Mouse (Mus musculus): ENCODE results near the gene Vsnl1. TPM values are rescaled to one million over a fixed set of nuclear protein-coding genes. Genes with fewer than 3 reads are reported as not detected.

Gene Vsnl1
- polyA plus RNA-seq, 1 experiment from 2014 or later, result 5.9 TPM

DNA sequence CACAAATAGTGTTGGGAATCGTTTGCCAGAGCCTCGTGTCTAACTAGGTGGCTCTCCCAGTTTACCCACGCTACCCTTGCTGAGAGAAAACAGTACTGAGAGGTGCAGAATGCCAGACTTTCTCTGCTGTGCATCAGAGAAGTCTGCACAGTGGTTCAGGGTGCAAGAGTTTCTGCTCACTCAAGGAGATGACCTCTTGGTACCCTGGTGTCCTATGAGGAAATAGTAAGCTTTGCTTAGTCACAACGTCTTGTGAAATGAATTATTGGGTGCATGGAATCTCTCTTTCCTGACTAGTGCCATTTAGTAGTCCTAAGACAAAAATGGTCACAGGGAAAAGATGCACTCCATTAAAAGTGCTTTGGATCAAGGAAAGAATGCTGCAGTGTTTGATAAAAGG lies 111.9 kb downstream of the Vsnl1 start:
- Histone ChIP-seq H3K9ac (ENCODE audit: low read depth, low read length) (no peak overlapping the region), H3K4me2 (no peak overlapping the region), H3K27ac (ENCODE audit: low read depth, low read length) (no peak overlapping the region), H3K9me3 (ENCODE audit: control insufficient read depth, low read length) (no peaks in the 10 kb centered on the region), H3K4me3 (ENCODE audit: low read depth, low read length) (no peak overlapping the region), H3K36me3 (ENCODE audit: control insufficient read depth, insufficient read depth, low read length) (no peaks in the 10 kb centered on the region), H3K4me1 (replicated peaks; ENCODE audit: control insufficient read depth, insufficient read depth, low read length) (no peaks in the 10 kb centered on the region), H3K27me3 (replicated peaks; ENCODE audit: control insufficient read depth, insufficient read depth, low read length) (no peaks in the 10 kb centered on the region)
- ATAC-seq (replicated peaks; ENCODE audit: low FRiP score) (no peak), DNase-seq (ENCODE audit: low spot score) (no peak)
- 48% methylated on average over 4 of the region's 4 CpGs for WGBS

GRCm38 (mm10) chr12:11317671-11318070 lies 118.7 kb downstream of the Vsnl1 start:
- ATAC-seq (replicated peaks; ENCODE audit: low FRiP score), result no peak
- H3K9ac ChIP-seq (ENCODE audit: low read depth, low read length), result no peak overlapping the region
- H3K36me3 ChIP-seq (ENCODE audit: control insufficient read depth, insufficient read depth, low read length), result peaks cover 17% of the 10 kb centered on the region
- no peak overlapping the region for H3K4me2 ChIP-seq
- H3K27ac ChIP-seq (ENCODE audit: low read depth, low read length), result no peak overlapping the region
- no peaks in the 10 kb centered on the region for H3K4me1 ChIP-seq (replicated peaks; ENCODE audit: control insufficient read depth, insufficient read depth, low read length)
- no peak overlapping the region for H3K4me3 ChIP-seq (ENCODE audit: low read depth, low read length)
- no peaks in the 10 kb centered on the region for H3K27me3 ChIP-seq (replicated peaks; ENCODE audit: control insufficient read depth, insufficient read depth, low read length)
- DNase-seq (ENCODE audit: low spot score), result no peak
- WGBS, result 65% methylated on average over 6 of the region's 6 CpGs
- no peaks in the 10 kb centered on the region for H3K9me3 ChIP-seq (ENCODE audit: control insufficient read depth, low read length)

DNA sequence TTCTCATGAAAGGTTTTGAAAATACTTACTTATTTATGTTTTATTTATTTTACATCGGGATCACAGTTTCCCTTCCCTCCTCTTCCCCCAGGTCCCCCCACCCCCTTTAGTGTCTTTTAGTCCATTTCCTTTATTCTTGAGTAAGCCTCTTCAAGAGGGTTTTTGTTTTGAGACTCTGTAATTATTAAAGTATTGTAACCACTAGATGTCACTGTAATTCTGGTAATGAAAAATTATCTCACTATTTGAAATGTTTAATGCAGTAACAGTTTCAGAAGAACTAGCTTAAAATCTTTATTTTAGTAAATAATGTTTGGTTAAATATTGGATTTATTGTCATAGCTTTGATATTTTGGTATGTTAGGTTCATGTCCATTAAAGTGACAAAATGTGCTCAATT lies 122.6 kb downstream of the Vsnl1 start:
- ATAC-seq (replicated peaks; ENCODE audit: low FRiP score), result no peak
- no peaks in the 10 kb centered on the region for H3K4me1 ChIP-seq (replicated peaks; ENCODE audit: control insufficient read depth, insufficient read depth, low read length)
- H3K9me3 ChIP-seq (ENCODE audit: control insufficient read depth, low read length), result no peaks in the 10 kb centered on the region
- H3K4me3 ChIP-seq (ENCODE audit: low read depth, low read length), result no peak overlapping the region
- no peaks in the 10 kb centered on the region for H3K27me3 ChIP-seq (replicated peaks; ENCODE audit: control insufficient read depth, insufficient read depth, low read length)
- no peak overlapping the region for H3K27ac ChIP-seq (ENCODE audit: low read depth, low read length)
- no peak for DNase-seq (ENCODE audit: low spot score)
- WGBS, result 68% methylated on average over 1 of the region's 1 CpGs
- no peak overlapping the region for H3K9ac ChIP-seq (ENCODE audit: low read depth, low read length)
- no peak overlapping the region for H3K4me2 ChIP-seq
- peaks cover 21% of the 10 kb centered on the region for H3K36me3 ChIP-seq (ENCODE audit: control insufficient read depth, insufficient read depth, low read length)

DNA sequence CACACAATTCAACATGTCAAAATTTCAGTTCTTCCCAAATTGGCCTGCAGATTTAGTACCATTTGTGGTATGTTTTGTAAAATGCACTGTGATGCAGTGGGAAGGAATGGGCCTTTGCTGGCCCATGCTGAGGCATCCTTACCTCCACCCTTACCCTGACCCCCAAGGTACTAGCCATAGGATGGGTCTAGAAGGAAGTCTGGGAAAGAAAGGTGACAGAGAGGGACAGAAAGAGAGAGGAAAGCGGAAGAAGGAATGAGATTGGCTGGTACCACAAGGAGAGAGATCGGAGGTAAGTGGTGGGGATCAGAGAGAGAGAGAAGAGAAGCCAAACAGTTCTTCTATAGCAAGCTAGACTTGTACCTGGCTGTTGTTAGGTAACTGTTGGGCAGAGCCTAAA lies 125.3 kb downstream of the Vsnl1 start:
- no peak overlapping the region for H3K4me2 ChIP-seq
- H3K9ac ChIP-seq (ENCODE audit: low read depth, low read length), result no peak overlapping the region
- no peak overlapping the region for H3K27ac ChIP-seq (ENCODE audit: low read depth, low read length)
- H3K36me3 ChIP-seq (ENCODE audit: control insufficient read depth, insufficient read depth, low read length), result peaks cover 23% of the 10 kb centered on the region; the same call in 1 of the 2 replicates
- DNase-seq (ENCODE audit: low spot score) (no peak), ATAC-seq (replicated peaks; ENCODE audit: low FRiP score) (no peak)
- WGBS, result 95% methylated on average over 2 of the region's 2 CpGs
- no peak overlapping the region for H3K4me3 ChIP-seq (ENCODE audit: low read depth, low read length)
- no peaks in the 10 kb centered on the region for H3K9me3 ChIP-seq (ENCODE audit: control insufficient read depth, low read length)
- no peaks in the 10 kb centered on the region for H3K4me1 ChIP-seq (replicated peaks; ENCODE audit: control insufficient read depth, insufficient read depth, low read length)
- no peaks in the 10 kb centered on the region for H3K27me3 ChIP-seq (replicated peaks; ENCODE audit: control insufficient read depth, insufficient read depth, low read length)

DNA sequence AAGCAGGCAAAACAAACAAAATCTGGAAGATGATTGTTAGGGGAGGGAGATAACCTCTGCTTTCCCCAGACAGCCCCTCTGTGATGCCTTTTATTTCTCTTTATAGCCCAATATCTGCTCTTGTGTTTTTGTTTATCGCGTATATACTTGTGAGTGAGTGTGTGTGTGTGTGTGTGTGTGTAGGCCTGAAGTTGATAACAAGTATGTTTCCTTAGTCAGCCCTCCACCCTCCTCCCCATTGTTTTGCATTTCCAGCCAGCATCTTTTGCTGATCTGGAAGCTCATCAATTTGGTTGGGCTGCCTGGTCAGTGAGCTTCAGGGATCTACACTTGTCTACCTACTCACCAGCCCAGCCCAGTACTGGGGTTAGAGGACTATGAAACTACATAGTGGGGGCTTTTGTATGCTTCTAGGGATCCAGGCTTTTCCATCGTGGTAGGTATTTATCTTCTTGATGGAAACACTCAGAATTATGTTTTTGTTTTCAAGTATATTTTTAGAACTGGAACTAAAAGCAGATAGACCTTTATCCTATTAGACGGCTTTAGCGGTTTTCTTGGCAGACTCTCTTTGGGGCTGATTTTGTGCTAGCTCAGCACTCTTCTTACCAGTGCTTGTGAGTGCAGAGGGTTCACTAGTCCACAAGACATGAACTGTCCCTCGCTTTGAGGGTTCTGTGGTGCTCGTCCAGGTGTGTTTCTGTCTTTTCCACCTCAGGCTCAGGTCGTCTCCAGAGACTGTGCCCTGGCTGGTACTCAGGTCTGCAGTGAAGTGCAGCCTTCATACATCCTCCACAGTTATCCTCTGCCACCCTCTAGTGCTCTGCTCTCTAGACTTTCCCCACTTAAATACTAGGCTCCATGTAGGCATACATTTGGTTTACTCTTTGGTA lies 129.4 kb downstream of the Vsnl1 start:
- Histone ChIP-seq H3K4me1 (replicated peaks; ENCODE audit: control insufficient read depth, insufficient read depth, low read length) (no peaks in the 10 kb centered on the region), H3K4me2 (no peak overlapping the region), H3K27me3 (replicated peaks; ENCODE audit: control insufficient read depth, insufficient read depth, low read length) (no peaks in the 10 kb centered on the region), H3K9ac (ENCODE audit: low read depth, low read length) (no peak overlapping the region), H3K4me3 (ENCODE audit: low read depth, low read length) (no peak overlapping the region), H3K9me3 (ENCODE audit: control insufficient read depth, low read length) (no peaks in the 10 kb centered on the region), H3K36me3 (ENCODE audit: control insufficient read depth, insufficient read depth, low read length) (peaks cover 21% of the 10 kb centered on the region; the same call in 1 of the 2 replicates), H3K27ac (ENCODE audit: low read depth, low read length) (no peak overlapping the region)
- DNase-seq (ENCODE audit: low spot score) (no peak), ATAC-seq (replicated peaks; ENCODE audit: low FRiP score) (no peak)
- WGBS, result 85% methylated on average over 8 of the region's 8 CpGs

DNA sequence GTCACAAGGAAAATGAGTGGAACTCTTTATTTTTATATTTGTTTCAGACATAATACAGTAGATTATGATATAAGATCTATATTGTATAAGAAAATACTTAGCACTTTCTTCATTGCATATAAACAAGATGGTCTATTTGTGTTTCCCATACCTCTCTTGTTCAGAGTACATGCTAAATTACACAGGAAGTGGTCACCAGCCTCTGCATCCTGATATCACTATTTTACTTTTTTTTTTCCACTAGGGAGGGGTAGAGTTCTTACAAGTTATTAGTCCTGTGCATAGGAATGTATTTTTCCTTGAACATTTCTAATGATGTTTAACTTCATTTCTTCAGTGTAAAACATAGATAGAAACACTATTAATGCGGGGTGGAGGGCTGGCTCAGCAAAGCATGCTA lies 135.6 kb downstream of the Vsnl1 start:
- no peak for DNase-seq (ENCODE audit: low spot score)
- Histone ChIP-seq H3K4me2 (no peak overlapping the region), H3K4me1 (replicated peaks; ENCODE audit: control insufficient read depth, insufficient read depth, low read length) (no peaks in the 10 kb centered on the region), H3K27me3 (replicated peaks; ENCODE audit: control insufficient read depth, insufficient read depth, low read length) (no peaks in the 10 kb centered on the region), H3K9me3 (ENCODE audit: control insufficient read depth, low read length) (no peaks in the 10 kb centered on the region), H3K4me3 (ENCODE audit: low read depth, low read length) (no peak overlapping the region), H3K9ac (ENCODE audit: low read depth, low read length) (no peak overlapping the region), H3K27ac (ENCODE audit: low read depth, low read length) (no peak overlapping the region), H3K36me3 (ENCODE audit: control insufficient read depth, insufficient read depth, low read length) (peaks cover 15% of the 10 kb centered on the region; the same call in 1 of the 2 replicates)
- ATAC-seq (replicated peaks; ENCODE audit: low FRiP score), result no peak
- WGBS, result 92% methylated on average over 1 of the region's 1 CpGs

GRCm38 (mm10) chr12:11286382-11286781 lies 150.0 kb downstream of the Vsnl1 start:
- ATAC-seq (replicated peaks; ENCODE audit: low FRiP score) (no peak), DNase-seq (ENCODE audit: low spot score) (no peak)
- Histone ChIP-seq H3K4me1 (replicated peaks; ENCODE audit: control insufficient read depth, insufficient read depth, low read length) (no peaks in the 10 kb centered on the region), H3K36me3 (ENCODE audit: control insufficient read depth, insufficient read depth, low read length) (peaks cover 19% of the 10 kb centered on the region; the same call in 1 of the 2 replicates), H3K4me2 (no peak overlapping the region), H3K9ac (ENCODE audit: low read depth, low read length) (no peak overlapping the region), H3K4me3 (ENCODE audit: low read depth, low read length) (no peak overlapping the region), H3K9me3 (ENCODE audit: control insufficient read depth, low read length) (no peaks in the 10 kb centered on the region), H3K27me3 (replicated peaks; ENCODE audit: control insufficient read depth, insufficient read depth, low read length) (no peaks in the 10 kb centered on the region), H3K27ac (ENCODE audit: low read depth, low read length) (no peak overlapping the region)
- 88% methylated on average over 2 of the region's 2 CpGs for WGBS

DNA sequence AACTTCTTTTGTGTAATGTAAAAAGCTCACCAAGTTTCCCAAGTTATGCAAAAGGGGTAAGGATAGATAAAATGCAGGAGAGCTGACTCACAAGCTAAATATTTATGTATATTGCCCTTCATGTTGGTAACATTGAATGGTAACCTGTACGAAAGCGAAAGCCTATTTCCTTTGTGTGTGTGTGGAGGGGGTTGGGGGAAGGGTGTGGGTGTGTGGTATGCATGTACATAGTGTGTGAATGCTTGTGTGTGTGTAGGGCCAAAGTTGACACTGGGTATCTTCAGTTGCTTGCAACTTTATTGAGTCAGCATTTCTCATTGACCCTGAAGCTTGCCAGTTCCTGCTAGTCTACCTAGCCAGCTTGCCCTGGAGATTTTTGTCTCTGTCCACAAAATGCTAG lies 154.8 kb downstream of the Vsnl1 start:
- no peaks in the 10 kb centered on the region for H3K4me1 ChIP-seq (replicated peaks; ENCODE audit: control insufficient read depth, insufficient read depth, low read length)
- 82% methylated on average over 2 of the region's 2 CpGs for WGBS
- peaks cover 26% of the 10 kb centered on the region for H3K36me3 ChIP-seq (ENCODE audit: control insufficient read depth, insufficient read depth, low read length)

GRCm38 (mm10) chr12:11279886-11280285 lies 156.5 kb downstream of the Vsnl1 start:
- peaks cover 25% of the 10 kb centered on the region for H3K36me3 ChIP-seq (ENCODE audit: control insufficient read depth, insufficient read depth, low read length)
- ATAC-seq (replicated peaks; ENCODE audit: low FRiP score) (no peak), DNase-seq (ENCODE audit: low spot score) (no peak)
- H3K4me1 ChIP-seq (replicated peaks; ENCODE audit: control insufficient read depth, insufficient read depth, low read length), result no peaks in the 10 kb centered on the region
- no peak overlapping the region for H3K4me3 ChIP-seq (ENCODE audit: low read depth, low read length)
- H3K27me3 ChIP-seq (replicated peaks; ENCODE audit: control insufficient read depth, insufficient read depth, low read length), result no peaks in the 10 kb centered on the region
- 84% methylated on average over 3 of the region's 3 CpGs for WGBS
- no peak overlapping the region for H3K27ac ChIP-seq (ENCODE audit: low read depth, low read length)
- no peak overlapping the region for H3K4me2 ChIP-seq
- no peaks in the 10 kb centered on the region for H3K9me3 ChIP-seq (ENCODE audit: control insufficient read depth, low read length)
- no peak overlapping the region for H3K9ac ChIP-seq (ENCODE audit: low read depth, low read length)

More for the DNA sequence above, 154.8 kb downstream of the Vsnl1 start:
- DNase-seq (ENCODE audit: low spot score) (no peak), ATAC-seq (replicated peaks; ENCODE audit: low FRiP score) (no peak)
- no peak overlapping the region for H3K4me3 ChIP-seq (ENCODE audit: low read depth, low read length)
- no peak overlapping the region for H3K9ac ChIP-seq (ENCODE audit: low read depth, low read length)
- no peaks in the 10 kb centered on the region for H3K27me3 ChIP-seq (replicated peaks; ENCODE audit: control insufficient read depth, insufficient read depth, low read length)
- no peaks in the 10 kb centered on the region for H3K9me3 ChIP-seq (ENCODE audit: control insufficient read depth, low read length)
- no peak overlapping the region for H3K27ac ChIP-seq (ENCODE audit: low read depth, low read length)
- no peak overlapping the region for H3K4me2 ChIP-seq

All from liver, embryonic 11.5 days (tissue).